ENCODE assay signal across 9 mouse cellular contexts in the genomic region with DNA sequence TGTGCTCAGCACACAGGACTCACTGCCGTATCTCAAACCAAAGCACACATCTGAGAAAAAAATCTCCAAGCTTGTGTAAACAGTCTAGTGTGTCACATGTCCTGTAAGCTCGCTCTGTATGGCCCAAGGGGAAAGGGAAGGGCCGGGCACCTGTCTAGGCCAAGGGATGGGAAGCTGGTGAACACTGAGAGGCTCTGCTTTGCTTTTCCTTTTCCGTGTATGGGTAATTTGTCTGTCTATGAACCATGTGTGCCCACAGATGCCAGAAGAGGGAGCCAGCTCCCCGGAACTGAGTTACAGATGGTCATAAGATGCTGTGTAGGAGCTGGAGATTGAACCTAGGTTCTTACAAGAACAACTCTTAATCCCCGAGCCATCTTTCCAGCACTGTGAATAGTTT. TPM values are rescaled to one million over a fixed set of nuclear protein-coding genes. Genes with fewer than 3 reads are reported as not detected.
DNase-seq lines count a peak whose midpoint lies in the region; ATAC-seq and TF ChIP-seq lines count a peak whose summit lies in the region.
"Had no signal": no experiment of that assay in that cellular context is flagged by ENCODE, and none has a peak within 500 bp of the region (broad histone marks: within the 10 kb centered on the region; RNA-seq: fewer than 3 reads in every experiment).

No protein-coding gene starts in this region.

- no peak for ATAC-seq in heart, embryonic 12.5 days (ENCODE audit: insufficient number of reproducible peaks, low FRiP score)
- ATAC-seq in intestine, postnatal 0 days: peak; percentile 69
- no peak for ATAC-seq in monocyte, adult 5-6 weeks (replicated peaks; ENCODE audit: insufficient number of reproducible peaks, low FRiP score, low TSS enrichment, poor library complexity, severe bottlenecking)

- H3K4me2 ChIP-seq in heart, embryonic 12.5 days: no peak overlapping the region
- H3K4me2 ChIP-seq in intestine, postnatal 0 days (replicated peaks; ENCODE audit: low read depth): no peak overlapping the region
- H3K4me2 ChIP-seq: heart, embryonic 15.5 days had no signal

- peak; percentile 27 to 43 for DNase-seq in heart, postnatal 10 days
- DNase-seq in A20 (ENCODE audit: low read depth, low spot score) (peak; percentile 29), R1 (ENCODE audit: low read depth, low spot score) (peak; percentile 33)
- DNase-seq in lung, postnatal 10 days: peak; percentile 57
- peak; percentile 37 for DNase-seq in thymus, postnatal 36 days

- TF ChIP-seq CTCF in intestine, postnatal 0 days (IDR thresholded peaks at IDR 0.05; ENCODE audit: low read depth): peak; percentile 73

- H3K4me1 ChIP-seq in heart, embryonic 12.5 days (replicated peaks): no peaks in the 10 kb centered on the region
- no peaks in the 10 kb centered on the region for H3K4me1 ChIP-seq in intestine, postnatal 0 days (replicated peaks; ENCODE audit: control insufficient read depth, insufficient read depth, low read length)
- H3K4me1 ChIP-seq: heart, embryonic 15.5 days had no signal

- H3K27ac ChIP-seq in heart, embryonic 12.5 days (ENCODE audit: poor library complexity, severe bottlenecking): no peak overlapping the region
- no peak overlapping the region for H3K27ac ChIP-seq in intestine, postnatal 0 days (ENCODE audit: low read depth, low read length)
- H3K27ac ChIP-seq: heart, embryonic 15.5 days had no signal

- H3K9ac ChIP-seq in heart, embryonic 12.5 days: no peak overlapping the region
- H3K9ac ChIP-seq in intestine, postnatal 0 days (ENCODE audit: low read depth, low read length): no peak overlapping the region
- H3K9ac ChIP-seq: heart, embryonic 15.5 days had no signal

- no peak overlapping the region for H3K4me3 ChIP-seq in heart, embryonic 12.5 days
- no peak overlapping the region for H3K4me3 ChIP-seq in intestine, postnatal 0 days (ENCODE audit: low read depth, low read length)
- H3K4me3 ChIP-seq: heart, embryonic 15.5 days had no signal

- intact Hi-C loops in heart, postnatal 10 days (cut with DNase I): no loop called here

- H3K36me3 ChIP-seq in heart, embryonic 12.5 days: peaks cover 89% of the 10 kb centered on the region
- H3K36me3 ChIP-seq in intestine, postnatal 0 days (ENCODE audit: control insufficient read depth, insufficient read depth): peaks cover 60% of the 10 kb centered on the region

- 75% methylated on average over 6 of the region's 6 CpGs for WGBS in heart, embryonic 12.5 days
- WGBS in intestine, postnatal 0 days: 49% methylated on average over 6 of the region's 6 CpGs

- no peaks in the 10 kb centered on the region for H3K27me3 ChIP-seq in heart, embryonic 12.5 days (replicated peaks)
- H3K27me3 ChIP-seq in intestine, postnatal 0 days (replicated peaks; ENCODE audit: control insufficient read depth, insufficient read depth, low read length): no peaks in the 10 kb centered on the region
- H3K27me3 ChIP-seq: heart, embryonic 15.5 days had no signal

- H3K9me3 ChIP-seq in heart, embryonic 12.5 days (replicated peaks): no peaks in the 10 kb centered on the region
- no peaks in the 10 kb centered on the region for H3K9me3 ChIP-seq in intestine, postnatal 0 days (ENCODE audit: control insufficient read depth)
- H3K9me3 ChIP-seq: heart, embryonic 15.5 days had no signal

RNA-seq across cellular contexts. Expression of gene Usp39, which starts 18.7 kb away (rescaled TPM):
- 10 to 100 TPM; 19.3 to 24.6 TPM for total RNA-seq in heart, postnatal 10 days (2021)
- 36.0 and 39.7 TPM in 2 replicates for polyA plus RNA-seq in heart, embryonic 12.5 days (2016; fragmentation: Nextera tagmentation; extraction: Ambion mirVana)
- 16.0 and 17.1 TPM in 2 replicates for polyA plus RNA-seq in intestine, postnatal 0 days (2015; fragmentation: Nextera tagmentation; extraction: Ambion mirVana)
- 22.6 to 41.7 TPM (median 35.3 TPM) in 3 replicates for total RNA-seq in monocyte, adult 5-6 weeks (2017)

RNA-seq across cellular contexts. Expression of gene 0610030E20Rik, which starts 20.8 kb away (rescaled TPM):
- total RNA-seq in heart, postnatal 10 days (2021): 10 to 100 TPM; 13.4 to 13.9 TPM
- polyA plus RNA-seq in heart, embryonic 12.5 days (2016; fragmentation: Nextera tagmentation; extraction: Ambion mirVana): 17.2 and 19.9 TPM in 2 replicates
- polyA plus RNA-seq in intestine, postnatal 0 days (2015; fragmentation: Nextera tagmentation; extraction: Ambion mirVana): 16.0 and 20.0 TPM in 2 replicates
- 14.0 to 33.3 TPM (median 20.1 TPM) in 3 replicates for total RNA-seq in monocyte, adult 5-6 weeks (2017)

RNA-seq across cellular contexts. Expression of gene Sftpb, which starts 21.9 kb away (rescaled TPM):
- not detected for total RNA-seq in heart, postnatal 10 days (2021)
- polyA plus RNA-seq in heart, embryonic 12.5 days (2016; fragmentation: Nextera tagmentation; extraction: Ambion mirVana): not detected in 2 replicates
- 0.09 and 0.35 TPM in 2 replicates for polyA plus RNA-seq in intestine, postnatal 0 days (2015; fragmentation: Nextera tagmentation; extraction: Ambion mirVana)
- total RNA-seq in monocyte, adult 5-6 weeks (2017): not detected in 3 replicates

RNA-seq across cellular contexts. Expression of gene Tmem150a, which starts 29.0 kb away (rescaled TPM):
- total RNA-seq in heart, postnatal 10 days (2021): 10 to 100 TPM; 13.6 to 17.1 TPM
- polyA plus RNA-seq in heart, embryonic 12.5 days (2016; fragmentation: Nextera tagmentation; extraction: Ambion mirVana): 13.3 and 13.5 TPM in 2 replicates
- 12.4 and 14.2 TPM in 2 replicates for polyA plus RNA-seq in intestine, postnatal 0 days (2015; fragmentation: Nextera tagmentation; extraction: Ambion mirVana)
- 1.4 to 2.3 TPM in 2 of 3 replicates, not detected in the other for total RNA-seq in monocyte, adult 5-6 weeks (2017)

RNA-seq across cellular contexts. Expression of gene Rnf181, which starts 40.5 kb away (rescaled TPM):
- total RNA-seq in heart, postnatal 10 days (2021): 10 to 100 TPM; 45.6 to 51.5 TPM
- polyA plus RNA-seq in heart, embryonic 12.5 days (2016; fragmentation: Nextera tagmentation; extraction: Ambion mirVana): 90.0 and 92.9 TPM in 2 replicates
- polyA plus RNA-seq in intestine, postnatal 0 days (2015; fragmentation: Nextera tagmentation; extraction: Ambion mirVana): 122 and 132 TPM in 2 replicates
- total RNA-seq in monocyte, adult 5-6 weeks (2017): 51.8 to 77.7 TPM (median 56.1 TPM) in 3 replicates
